Mouse (Mus musculus) CH12.LX (cell line): ENCODE measurements around the gene Scp2. TPM values are rescaled to one million over a fixed set of nuclear protein-coding genes. Genes with fewer than 3 reads are reported as not detected.

Experiments
- DNase-seq: peaks from one replicate; pipeline ENCODE4 v3.0.0-alpha.2; 2013; ENCODE audit errors: extremely low read depth
- H3K27ac ChIP-seq: 2 replicates; pipeline ENCODE4 v1.5.1; 2012; ENCODE audit warnings: low read depth, mild to moderate bottlenecking, control low read depth, moderate library complexity; ENCODE audit not compliant: insufficient read depth
- H3K27me3 ChIP-seq: replicated peaks from 2 replicates; pipeline ENCODE3; 2012; ENCODE audit warnings: inconsistent platforms
- H3K36me3 ChIP-seq, 2 experiments: replicated peaks in 1 of 2; 2 replicates each; pipeline versions ENCODE3 to v1.6.1; 2012; ENCODE audit warnings: inconsistent platforms in 1 of 2, low read length in 1 of 2, mild to moderate bottlenecking in 1 of 2, mixed read lengths in 1 of 2, moderate library complexity in 1 of 2; ENCODE audit not compliant: control insufficient read depth in 1 of 2, insufficient read depth in 1 of 2
- H3K4me1 ChIP-seq, 2 experiments: 2 replicates each; pipeline ENCODE4 v1.6.1; 2012; ENCODE audit warnings: inconsistent platforms in 1 of 2, moderate library complexity in 1 of 2; ENCODE audit not compliant: insufficient read depth in 2 of 2, control insufficient read depth in 1 of 2
- H3K4me2 ChIP-seq: 2 replicates; pipeline ENCODE4 v1.6.1; 2012; ENCODE audit warnings: low read depth, mild to moderate bottlenecking, control low read depth; ENCODE audit not compliant: poor library complexity, insufficient read depth, severe bottlenecking
- H3K4me3 ChIP-seq, 3 experiments: fragments of 150-350 bp in 1 of 3; sonication (generic) in 1 of 3; replicated peaks in 1 of 3; 2 replicates each; pipeline versions ENCODE3 to v1.5.1; 2011 to 2012; ENCODE audit warnings: low read depth in 2 of 3, low read length in 2 of 3, mild to moderate bottlenecking in 2 of 3, moderate library complexity in 2 of 3, control low read depth in 1 of 3, improper control_type of control experiment in 1 of 3, inconsistent platforms in 1 of 3, mixed read lengths in 1 of 3; ENCODE audit not compliant: poor library complexity in 1 of 3
- H3K79me2 ChIP-seq: replicated peaks from 2 replicates; pipeline ENCODE4 v1.6.1; 2012; ENCODE audit warnings: mild to moderate bottlenecking, moderate library complexity; ENCODE audit not compliant: control insufficient read depth, poor library complexity, insufficient read depth, severe bottlenecking; ENCODE audit errors: extremely low read depth
- H3K9ac ChIP-seq: 2 replicates; pipeline ENCODE4 v1.6.1; 2012; ENCODE audit warnings: low read depth, mild to moderate bottlenecking, control low read depth, moderate library complexity; ENCODE audit not compliant: insufficient read depth
- H3K9me3 ChIP-seq: replicated peaks from 2 replicates; pipeline ENCODE3; 2012; ENCODE audit warnings: low read length, inconsistent platforms, mixed read lengths
- CHD1 ChIP-seq: IDR thresholded peaks from 2 replicates; pipeline ENCODE4 v1.6.1; 2012; ENCODE audit warnings: low read depth, low read length, improper control_type of control experiment, inconsistent platforms
- EP300 ChIP-seq: IDR thresholded peaks from 2 replicates; pipeline ENCODE4 v1.6.1; 2011; ENCODE audit warnings: low read length, improper control_type of control experiment
- HCFC1 ChIP-seq: IDR thresholded peaks from 2 replicates; pipeline ENCODE4 v1.6.1; 2012; ENCODE audit warnings: low read depth, mild to moderate bottlenecking, inconsistent platforms, low read length, improper control_type of control experiment
- JUND ChIP-seq: conservative IDR thresholded peaks from 2 replicates; pipeline ENCODE4 v1.6.1; 2011; ENCODE audit warnings: low read depth, low read length, improper control_type of control experiment
- KAT2A ChIP-seq: IDR thresholded peaks from 2 replicates; pipeline ENCODE4 v1.6.1; 2012; ENCODE audit warnings: low read length, improper control_type of control experiment, inconsistent platforms; ENCODE audit not compliant: insufficient replicate concordance
- MAFK ChIP-seq: IDR thresholded peaks from 2 replicates; pipeline ENCODE4 v1.6.1; 2011; ENCODE audit warnings: low read length, improper control_type of control experiment; ENCODE audit not compliant: insufficient replicate concordance
- MYC ChIP-seq: IDR thresholded peaks from 2 replicates; pipeline ENCODE4 v1.6.1; 2011; ENCODE audit warnings: low read depth, mild to moderate bottlenecking, improper control_type of control experiment, low read length
- NRF1 ChIP-seq: IDR thresholded peaks from 2 replicates; pipeline ENCODE4 v1.6.1; 2014; ENCODE audit warnings: low read depth, mild to moderate bottlenecking, inconsistent platforms, low read length, improper control_type of control experiment, moderate library complexity
- POLR2AphosphoS2 ChIP-seq: IDR thresholded peaks from 2 replicates; pipeline ENCODE4 v1.6.1; 2011; ENCODE audit warnings: low read depth, low read length, improper control_type of control experiment
- RCOR1 ChIP-seq: conservative IDR thresholded peaks from 2 replicates; pipeline ENCODE4 v1.6.1; 2012; ENCODE audit warnings: low read depth, mild to moderate bottlenecking, inconsistent platforms, low read length, improper control_type of control experiment
- TBP ChIP-seq: conservative IDR thresholded peaks from 2 replicates; pipeline ENCODE4 v1.6.1; 2011; ENCODE audit warnings: low read depth, low read length, improper control_type of control experiment
- USF2 ChIP-seq: conservative IDR thresholded peaks from 2 replicates; pipeline ENCODE4 v1.6.1; 2011; ENCODE audit warnings: low read depth, low read length, improper control_type of control experiment
- ZKSCAN1 ChIP-seq: IDR thresholded peaks from 2 replicates; pipeline ENCODE4 v1.6.1; 2012; ENCODE audit warnings: low read depth, inconsistent platforms, low read length, improper control_type of control experiment, borderline replicate concordance
- dilution Hi-C: fragments of 300-500 bp; cut with MboI; formaldehyde crosslinking; loops from 2 replicates; pipeline ENCODE4 v1.14.3; 2020; ENCODE audit warnings: low sequenced_read_pairs; ENCODE audit not compliant: extremely low pct_unique_long_range_greater_than_20kb, extremely low pct_ligation_motif_present
- in situ Hi-C: fragments of 300-500 bp; cut with MboI; formaldehyde crosslinking; loops from 3 replicates; pipeline ENCODE4 v1.14.3; 2019; ENCODE audit warnings: low sequenced_read_pairs, low pct_ligation_motif_present, low pct_unique_long_range_greater_than_20kb, mixed read lengths
- polyA plus RNA-seq: library from polyadenylated mRNA; unstranded; fragments of >175 nt; gene quantifications from 2 replicates; pipeline ENCODE4 v1.2.1, GENCODE M21; 2012; ENCODE audit warnings: low read depth; ENCODE audit not compliant: insufficient read length
- total RNA-seq, 2 experiments: library from RNA; depleted of rRNA; stranded (reverse); fragments of 300-350 nt in 1 of 2; fragments of >200 nt in 1 of 2; gene quantifications; 2 replicates each; pipeline ENCODE4 v1.2.3; 2012 to 2014

Gene Scp2
- total and polyA plus RNA-seq, 3 experiments, result 65.0 to 127 (median 97.8) TPM

DNA sequence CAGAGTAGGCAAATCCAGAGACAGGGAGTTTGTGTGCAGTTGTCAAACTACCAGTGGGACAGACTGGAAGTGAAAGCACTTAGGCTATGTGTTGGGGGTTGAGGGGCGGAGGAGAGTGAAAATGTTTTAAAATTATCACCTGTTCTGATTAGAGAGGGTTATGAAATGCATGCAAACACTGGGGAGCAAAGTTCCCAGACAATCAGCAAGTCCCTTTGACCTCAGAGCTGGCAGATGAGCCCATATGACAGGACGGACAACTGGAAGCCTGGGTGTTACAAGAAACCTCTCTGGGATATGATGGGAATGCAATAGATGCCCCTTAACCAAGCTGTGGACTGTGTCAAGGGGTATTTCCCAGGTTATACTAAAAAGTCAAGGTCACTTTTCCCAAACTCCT lies 76.7 kb downstream of the Scp2 start:
- H3K9ac ChIP-seq, result no peak overlapping the region
- TF ChIP-seq MAFK (0 out of 2 replicates have a peak, but pooled peaks have one; percentile 24), JUND (no peak)
- no peak overlapping the region for H3K4me3 ChIP-seq
- no peak for DNase-seq
- peaks cover 12 to 61% of the 10 kb centered on the region in 2 experiments for H3K36me3 ChIP-seq
- dilution Hi-C loops, result no loop called here
- in situ Hi-C loops, result no loop called here
- no peaks in the 10 kb centered on the region for H3K27me3 ChIP-seq
- H3K9me3 ChIP-seq, result no peaks in the 10 kb centered on the region
- H3K79me2 ChIP-seq, result peaks cover 8% of the 10 kb centered on the region
- no peak overlapping the region for H3K4me2 ChIP-seq
- no peak overlapping the region for H3K27ac ChIP-seq
- peaks cover 0 to 40% of the 10 kb centered on the region in 2 experiments; a peak in 2 of 4 replicates for H3K4me1 ChIP-seq

GRCm38 (mm10) chr4:108067261-108067660 lies 77.5 kb downstream of the Scp2 start:
- H3K9ac ChIP-seq, result no peak overlapping the region
- no peak overlapping the region for H3K4me2 ChIP-seq

GRCm38 (mm10) chr4:108066569-108066968 lies 78.2 kb downstream of the Scp2 start:
- TF ChIP-seq EP300 (no peak), USF2 (no peak), KAT2A (no peak), NRF1 (no peak), ZKSCAN1 (no peak), MYC (no peak), POLR2AphosphoS2 (no peak), TBP (no peak), CHD1 (no peak), RCOR1 (no peak)
- dilution Hi-C loops (no loop called here), in situ Hi-C loops (no loop called here)
- H3K27me3 ChIP-seq, result no peaks in the 10 kb centered on the region
- H3K4me3 ChIP-seq, result no peak overlapping the region
- peaks cover 14 to 63% of the 10 kb centered on the region in 2 experiments for H3K36me3 ChIP-seq
- no peak overlapping the region for H3K27ac ChIP-seq
- H3K4me2 ChIP-seq, result no peak overlapping the region
- peaks cover 8% of the 10 kb centered on the region for H3K79me2 ChIP-seq
- H3K4me1 ChIP-seq, result peaks cover 0 to 36% of the 10 kb centered on the region in 2 experiments; a peak in 2 of 4 replicates
- no peak for DNase-seq
- peaks cover 2% of the 10 kb centered on the region for H3K9me3 ChIP-seq
- H3K9ac ChIP-seq, result no peak overlapping the region

More at GRCm38 (mm10) chr4:108067261-108067660, 77.5 kb downstream of the Scp2 start:
- Histone ChIP-seq H3K27me3 (no peaks in the 10 kb centered on the region), H3K36me3 (peaks cover 13 to 65% of the 10 kb centered on the region in 2 experiments), H3K4me3 (no peak overlapping the region), H3K27ac (no peak overlapping the region), H3K9me3 (peaks cover 2% of the 10 kb centered on the region), H3K4me1 (peaks cover 0 to 40% of the 10 kb centered on the region in 2 experiments; a peak in 2 of 4 replicates), H3K79me2 (peaks cover 8% of the 10 kb centered on the region)
- no peak for DNase-seq
- dilution Hi-C loops (no loop called here), in situ Hi-C loops (no loop called here)
- TF ChIP-seq EP300 (no peak), RCOR1 (no peak), JUND (no peak), ZKSCAN1 (no peak), HCFC1 (no peak)
